Mouse (Mus musculus) spleen, adult 2 months (tissue): Measurements from ENCODE around the gene Adora3.

Experiments
- CTCF ChIP-seq: fragments of 200-500 bp; IDR thresholded peaks from 2 replicates; pipeline ENCODE4 v1.5.1; 2011; ENCODE audit warnings: mild to moderate bottlenecking, inconsistent platforms; ENCODE audit not compliant: insufficient read depth, insufficient read length, insufficient replicate concordance; ENCODE audit errors: extremely low read depth
- POLR2A ChIP-seq: fragments of 200-500 bp; IDR thresholded peaks from 2 replicates; pipeline ENCODE4 v1.6.1; 2011; ENCODE audit warnings: low read depth, low read length, inconsistent platforms

GRCm38 (mm10) chr3:105910519-105911190 lies 40.0 kb downstream of the Adora3 start:
- no peak for TF ChIP-seq POLR2A
- no peak for TF ChIP-seq CTCF
